Mouse (Mus musculus) limb, embryonic 10.5 days (tissue): ENCODE data around the gene Fnbp1. TPM values are rescaled to one million over a fixed set of nuclear protein-coding genes. Genes with fewer than 3 reads are reported as not detected.

Experiments
- DNase-seq: peaks from one replicate; pipeline ENCODE4 v3.0.0-alpha.2; 2017; ENCODE audit warnings: low spot score
- H3K27ac ChIP-seq: fragments of 300-500 bp; sonication (generic); 2 replicates; pipeline ENCODE4 v1.5.1; 2016; ENCODE audit warnings: mild to moderate bottlenecking
- H3K27me3 ChIP-seq: fragments of 300-500 bp; sonication (generic); 2 replicates; pipeline ENCODE4 v1.6.1; 2016; ENCODE audit warnings: low read depth, mild to moderate bottlenecking; ENCODE audit not compliant: poor library complexity, severe bottlenecking
- H3K36me3 ChIP-seq: fragments of 300-500 bp; sonication (generic); 2 replicates; pipeline ENCODE4 v1.6.1; 2016; ENCODE audit warnings: mild to moderate bottlenecking, moderate library complexity
- H3K4me1 ChIP-seq: fragments of 300-500 bp; sonication (generic); 2 replicates; pipeline ENCODE4 v1.6.1; 2016
- H3K4me3 ChIP-seq: fragments of 300-500 bp; sonication (generic); 2 replicates; pipeline ENCODE4 v1.5.1; 2016; ENCODE audit warnings: mild to moderate bottlenecking, moderate library complexity
- H3K9me3 ChIP-seq: fragments of 300-500 bp; sonication (generic); replicated peaks from 2 replicates; pipeline ENCODE4 v1.6.1; 2016; ENCODE audit warnings: mild to moderate bottlenecking
- WGBS: fragments of 180-500 bp; shearing (Covaris S2); methylation state at CpG from one replicate; pipeline ENCODE4 v1.1.7; 2016; 5-methylcytosine and 5-hydroxymethylcytosine counted together
- polyA plus RNA-seq: library from polyadenylated mRNA; unstranded; fragments of >200 nt; fragmentation: Nextera tagmentation; extraction: Ambion mirVana; gene quantifications from 2 replicates; pipeline ENCODE4 v1.2.1, GENCODE M21; 2016

Fnbp1 gene
- polyA plus RNA-seq, 1 experiment from 2014 or later, result 14.6 TPM

DNA sequence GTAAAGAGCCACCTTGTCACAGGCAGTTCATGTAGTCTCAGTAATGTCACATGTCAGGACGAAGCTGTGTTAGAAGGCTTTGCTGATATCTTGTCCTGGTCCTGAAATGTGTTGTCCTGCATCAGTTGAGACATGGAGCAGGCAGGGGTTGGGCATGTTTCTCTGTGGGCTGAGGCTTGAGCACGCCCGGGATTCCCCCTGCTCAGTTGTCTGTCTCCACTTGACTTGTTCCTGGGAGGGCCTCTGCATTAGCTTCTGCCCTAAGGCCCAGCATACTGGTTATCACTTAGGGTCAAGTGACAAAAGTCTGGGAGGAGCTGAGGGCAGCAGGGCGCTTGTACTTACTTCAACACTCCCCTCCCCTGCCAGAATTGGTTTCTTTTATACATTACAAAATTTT lies 23.7 kb upstream of the Fnbp1 start:
- Histone ChIP-seq H3K9me3 (no peaks in the 10 kb centered on the region), H3K4me3 (no peak overlapping the region), H3K4me1 (peaks cover 18% of the 10 kb centered on the region), H3K27me3 (no peaks in the 10 kb centered on the region), H3K36me3 (peaks cover 42% of the 10 kb centered on the region), H3K27ac (peak overlapping the region; percentile 21; the same call in 1 of the 2 replicates)
- 76% methylated on average over 4 of the region's 4 CpGs for WGBS
- DNase-seq, result no peak

DNA sequence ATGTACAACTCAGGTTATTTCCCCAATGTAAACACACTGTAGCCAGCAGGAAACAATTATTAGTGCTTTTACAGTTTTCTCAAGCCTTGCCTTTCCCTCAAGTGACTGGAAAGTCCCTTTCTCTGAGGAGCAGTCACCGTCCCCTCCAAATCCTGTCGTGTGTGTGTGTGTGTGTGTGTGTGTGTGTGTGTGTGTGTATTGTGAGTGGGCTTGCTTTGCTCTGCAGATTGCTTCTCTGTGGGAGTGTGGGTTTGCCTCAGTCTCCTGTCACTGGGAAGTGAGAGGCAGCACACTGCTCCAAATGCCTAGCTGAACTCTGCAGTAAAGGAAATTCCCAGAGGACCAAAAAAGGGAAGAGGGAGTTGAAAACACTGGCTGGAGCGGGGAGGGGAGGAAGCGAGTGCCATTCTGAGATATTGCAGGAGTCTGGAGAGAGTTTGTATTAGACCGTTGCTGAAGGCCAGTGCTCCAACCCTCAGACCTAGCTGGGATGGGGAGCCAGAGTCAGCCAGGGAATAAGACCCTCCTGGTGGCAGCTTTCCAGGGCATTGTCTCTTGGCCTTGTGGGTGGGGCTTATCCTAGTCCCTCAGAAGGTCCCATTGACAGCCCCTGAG lies 23.1 kb upstream of the Fnbp1 start:
- no peak for DNase-seq
- H3K27me3 ChIP-seq, result no peaks in the 10 kb centered on the region
- WGBS, result 57% methylated on average over 5 of the region's 5 CpGs
- H3K9me3 ChIP-seq, result no peaks in the 10 kb centered on the region
- peak overlapping the region; percentile 21 for H3K27ac ChIP-seq
- peaks cover 40% of the 10 kb centered on the region for H3K36me3 ChIP-seq
- H3K4me1 ChIP-seq, result peaks cover 18% of the 10 kb centered on the region
- H3K4me3 ChIP-seq, result no peak overlapping the region

DNA sequence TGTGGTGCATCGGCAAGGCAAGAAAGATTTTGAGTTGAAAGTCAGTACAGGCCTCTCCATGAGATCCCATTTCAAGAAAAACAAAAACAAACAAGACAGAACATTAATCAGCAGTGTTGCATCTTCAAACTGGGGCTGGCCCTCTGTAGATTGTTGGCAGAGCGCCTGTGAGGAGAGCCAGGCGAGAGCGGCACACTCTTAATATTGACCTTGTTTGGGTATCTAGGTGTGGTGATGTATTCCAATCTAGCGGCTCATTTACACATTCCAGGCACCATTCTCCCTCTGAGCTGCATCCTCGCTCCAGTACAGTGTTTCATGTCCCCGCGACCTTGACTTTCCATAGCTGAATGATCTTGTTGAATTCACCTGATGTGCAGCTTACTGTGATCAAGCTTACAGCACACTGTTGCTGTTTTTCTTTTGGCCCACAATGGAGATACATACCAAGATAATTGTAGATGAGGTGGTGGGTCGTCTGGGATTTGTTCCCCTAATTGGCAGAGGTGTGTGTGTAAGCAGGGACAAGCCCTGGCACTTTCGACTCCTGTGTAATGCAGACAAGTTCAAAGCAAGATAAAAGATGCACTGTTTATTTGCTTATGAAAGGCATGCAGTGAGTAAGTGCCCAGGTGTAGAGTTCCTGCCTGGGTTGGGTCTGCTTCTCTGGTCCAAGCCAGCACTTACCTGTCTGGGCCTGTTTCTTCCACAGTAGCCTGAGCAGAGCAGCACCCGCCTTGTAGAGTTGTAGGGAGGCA lies 21.7 kb upstream of the Fnbp1 start:
- Histone ChIP-seq H3K4me1 (peaks cover 18% of the 10 kb centered on the region), H3K4me3 (no peak overlapping the region), H3K27me3 (no peaks in the 10 kb centered on the region), H3K36me3 (peaks cover 30% of the 10 kb centered on the region), H3K9me3 (no peaks in the 10 kb centered on the region), H3K27ac (no peak overlapping the region)
- WGBS, result 80% methylated on average over 11 of the region's 11 CpGs
- DNase-seq, result no peak

DNA sequence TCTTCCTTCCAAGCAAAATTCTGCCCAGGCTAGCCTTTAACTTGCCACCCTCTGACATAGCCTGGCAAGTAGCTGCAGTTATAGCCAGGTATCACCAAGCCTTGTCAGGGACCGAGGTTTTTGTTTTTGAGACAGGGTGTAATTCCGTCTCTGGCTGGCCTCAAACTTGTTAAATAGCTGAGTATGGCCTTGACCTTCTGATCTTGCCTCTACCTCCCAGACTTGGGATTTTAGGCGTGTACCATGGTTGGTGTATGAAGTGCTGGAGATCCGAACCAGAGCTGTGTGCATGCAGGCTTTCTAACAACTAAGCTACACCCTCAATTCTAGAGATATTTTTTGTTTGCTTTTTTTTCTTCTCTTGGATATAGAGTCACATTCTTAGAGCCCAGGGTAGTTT lies 19.8 kb upstream of the Fnbp1 start:
- WGBS, result 86% methylated on average over 4 of the region's 4 CpGs
- Histone ChIP-seq H3K36me3 (peaks cover 11% of the 10 kb centered on the region), H3K27me3 (no peaks in the 10 kb centered on the region), H3K9me3 (no peaks in the 10 kb centered on the region), H3K4me1 (peaks cover 18% of the 10 kb centered on the region), H3K4me3 (no peak overlapping the region), H3K27ac (no peak overlapping the region)
- no peak for DNase-seq

DNA sequence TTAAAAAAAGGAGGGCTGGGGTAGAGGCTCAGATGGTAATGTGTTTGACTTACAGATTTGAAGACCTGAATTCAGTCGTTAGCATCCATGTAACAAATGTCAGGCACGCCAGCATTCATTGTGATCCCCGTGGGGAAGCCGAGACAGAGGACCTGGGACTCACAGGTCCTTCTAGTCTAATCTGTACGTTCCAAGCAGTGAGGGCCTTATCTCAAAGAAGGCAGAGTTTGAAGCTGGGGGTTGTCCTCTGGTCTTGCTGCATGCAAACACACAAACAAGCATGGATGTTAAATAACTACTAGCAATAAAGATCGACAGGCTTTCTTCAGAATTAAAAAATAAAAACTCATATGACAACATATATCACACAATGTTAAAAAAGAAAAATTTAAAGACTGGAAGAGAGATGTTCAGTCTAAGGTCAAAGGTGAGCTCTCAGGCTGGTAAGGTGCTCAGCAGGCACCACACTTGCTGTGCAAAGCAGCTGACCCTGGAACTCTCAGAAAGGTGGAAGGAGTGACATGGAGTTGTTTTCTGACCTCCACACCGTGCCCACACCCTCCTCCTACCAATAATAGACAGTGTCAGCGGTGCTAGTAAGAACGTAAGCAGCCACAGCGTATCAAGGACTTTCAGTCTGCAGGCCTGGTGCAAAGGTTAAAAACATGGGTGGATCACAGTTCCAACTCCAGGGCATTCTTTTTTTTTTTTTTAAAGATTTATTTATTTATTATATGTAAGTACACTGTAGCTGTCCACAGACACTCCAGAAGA lies 18.5 kb upstream of the Fnbp1 start:
- no peak overlapping the region for H3K4me3 ChIP-seq

DNA sequence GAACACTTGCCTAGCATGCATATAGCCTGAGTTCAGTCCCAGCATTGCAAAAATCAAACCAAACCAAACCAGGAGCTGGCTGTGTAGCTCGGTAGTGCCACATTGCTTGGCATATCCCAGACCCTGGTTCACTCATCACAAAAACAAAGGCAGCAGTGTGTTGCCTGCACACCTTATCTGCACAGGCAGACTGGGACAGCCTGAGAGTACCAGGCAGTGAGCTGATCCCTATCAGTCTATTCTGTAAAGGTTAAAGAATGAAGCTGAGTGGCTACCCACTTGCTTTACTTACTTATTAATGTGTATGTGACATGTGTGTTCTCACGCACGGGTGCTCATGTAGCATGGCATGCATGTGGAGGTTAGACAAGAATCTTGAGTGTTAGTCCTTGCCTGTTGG lies 15.0 kb upstream of the Fnbp1 start:
- Histone ChIP-seq H3K27me3 (no peaks in the 10 kb centered on the region), H3K4me1 (peaks cover 8% of the 10 kb centered on the region), H3K9me3 (no peaks in the 10 kb centered on the region), H3K4me3 (no peak overlapping the region), H3K36me3 (peaks cover 8% of the 10 kb centered on the region; the same call in 1 of the 2 replicates), H3K27ac (no peak overlapping the region)
- no peak for DNase-seq
- WGBS, result 92% methylated on average over 3 of the region's 3 CpGs

More for the DNA sequence above, 18.5 kb upstream of the Fnbp1 start:
- Histone ChIP-seq H3K9me3 (no peaks in the 10 kb centered on the region), H3K27ac (no peak overlapping the region), H3K27me3 (no peaks in the 10 kb centered on the region), H3K36me3 (peaks cover 8% of the 10 kb centered on the region; the same call in 1 of the 2 replicates), H3K4me1 (peaks cover 15% of the 10 kb centered on the region)
- 90% methylated on average over 10 of the region's 10 CpGs for WGBS
- DNase-seq, result no peak

DNA sequence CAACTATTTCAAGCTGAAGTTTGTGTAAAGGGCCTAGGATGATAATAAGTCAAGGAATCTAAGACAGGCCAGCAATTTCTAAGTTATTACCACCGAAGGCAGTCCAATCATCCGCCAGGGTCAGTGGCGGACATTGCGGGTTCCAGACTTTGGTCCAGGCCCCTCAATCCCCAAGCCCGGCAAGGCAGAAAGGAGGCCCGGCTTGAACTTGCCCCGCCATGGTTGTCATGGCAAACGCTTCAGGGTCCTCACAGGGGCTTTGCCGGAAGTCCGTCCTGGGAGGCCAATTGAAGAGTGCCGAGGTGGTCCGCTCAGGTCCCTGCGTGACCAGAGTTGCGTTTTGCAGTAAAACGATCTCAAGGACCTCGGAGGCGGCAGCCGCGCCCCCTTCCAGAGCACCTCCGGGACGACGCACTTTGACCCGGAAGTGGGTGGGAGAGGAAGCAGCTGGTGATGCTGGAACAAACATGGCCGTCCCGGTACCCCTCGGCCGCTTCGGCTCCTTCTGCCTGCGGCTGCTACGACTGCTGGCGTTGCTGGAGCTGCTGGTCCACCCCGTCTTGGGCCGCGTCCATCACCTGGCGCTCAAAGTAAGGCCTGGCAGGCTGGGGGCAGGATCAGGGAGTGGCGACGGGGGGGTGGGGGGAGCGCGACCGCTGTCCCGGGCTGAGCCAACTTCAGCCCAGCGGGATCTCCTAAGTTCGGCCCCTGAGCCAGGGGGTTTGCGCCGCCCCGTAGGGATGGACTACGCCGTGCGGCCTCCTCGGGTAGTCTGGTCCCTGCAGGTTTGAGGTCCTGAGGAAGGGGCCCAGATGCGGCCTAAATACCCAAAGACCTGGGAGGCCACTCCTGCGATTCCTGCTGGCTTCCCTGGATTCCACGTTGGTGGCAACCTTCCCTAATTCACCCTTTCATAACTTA lies 10.3 kb upstream of the Fnbp1 start, which contains the start of gene Gpr107:
TSS of gene Gpr107 (plus strand) at position 425 of the 921 bp plus-strand sequence.
- under 1% methylated on average over 53 of the region's 53 CpGs for WGBS
- Histone ChIP-seq H3K27me3 (no peaks in the 10 kb centered on the region), H3K9me3 (no peaks in the 10 kb centered on the region), H3K4me3 (peak within 1 kb of the TSS; percentile 93), H3K27ac (peak within 1 kb of the TSS; percentile 91), H3K36me3 (peaks cover 22% of the 10 kb centered on the region), H3K4me1 (peaks cover 13% of the 10 kb centered on the region)
- DNase-seq, result peak; percentile 94

DNA sequence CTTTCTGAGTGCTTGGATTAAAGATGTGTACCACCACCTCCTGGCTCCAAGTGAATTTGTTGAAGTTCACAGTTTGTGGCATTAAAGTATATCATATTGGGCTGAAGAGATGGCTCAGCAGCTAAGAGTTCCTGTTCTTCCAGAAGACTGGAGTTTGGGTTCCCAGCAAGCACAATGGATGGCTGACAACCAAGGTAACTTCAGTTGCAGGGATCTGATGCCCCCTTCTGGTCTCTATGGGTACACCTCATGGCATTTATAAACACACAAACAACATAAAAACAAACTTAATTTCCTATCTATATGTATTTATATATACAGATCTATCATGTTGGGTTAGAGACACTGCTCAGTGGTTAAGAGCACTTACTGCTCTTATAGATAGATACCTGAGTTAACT lies 9.0 kb upstream of the Fnbp1 start:
- H3K4me3 ChIP-seq, result no peak overlapping the region
- H3K27ac ChIP-seq, result no peak overlapping the region
- H3K4me1 ChIP-seq, result peaks cover 13% of the 10 kb centered on the region

DNA sequence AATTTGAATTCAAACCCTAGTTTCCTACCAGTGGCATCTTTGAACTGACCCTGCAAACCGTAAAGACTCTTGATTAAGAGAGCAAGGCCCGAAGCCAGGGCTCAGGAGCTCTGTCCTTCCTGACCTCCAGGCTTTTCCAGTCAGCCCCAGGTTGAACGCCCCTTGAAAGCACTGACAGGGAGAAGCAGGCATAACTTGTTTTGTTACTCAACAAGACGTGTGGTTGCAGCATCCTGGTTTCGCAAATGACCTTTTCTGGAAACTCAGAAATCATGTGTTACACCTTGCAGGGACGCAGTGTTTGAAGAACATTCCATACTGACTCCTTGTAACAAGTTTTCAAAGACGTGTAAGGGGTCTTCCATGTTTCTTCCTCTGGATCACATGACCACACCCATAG lies 5.2 kb upstream of the Fnbp1 start:
- no peak for DNase-seq
- WGBS, result 85% methylated on average over 7 of the region's 7 CpGs
- H3K4me3 ChIP-seq, result no peak overlapping the region
- H3K9me3 ChIP-seq, result no peaks in the 10 kb centered on the region
- H3K27ac ChIP-seq, result no peak overlapping the region
- H3K36me3 ChIP-seq, result peaks cover 39% of the 10 kb centered on the region
- 0 out of 2 replicates have a peak, but pooled peaks cover 4% of the 10 kb centered on the region for H3K27me3 ChIP-seq
- H3K4me1 ChIP-seq, result peaks cover 22% of the 10 kb centered on the region

More for the DNA sequence above, 9.0 kb upstream of the Fnbp1 start:
- Histone ChIP-seq H3K9me3 (no peaks in the 10 kb centered on the region), H3K27me3 (no peaks in the 10 kb centered on the region), H3K36me3 (peaks cover 34% of the 10 kb centered on the region)
- DNase-seq, result no peak

DNA sequence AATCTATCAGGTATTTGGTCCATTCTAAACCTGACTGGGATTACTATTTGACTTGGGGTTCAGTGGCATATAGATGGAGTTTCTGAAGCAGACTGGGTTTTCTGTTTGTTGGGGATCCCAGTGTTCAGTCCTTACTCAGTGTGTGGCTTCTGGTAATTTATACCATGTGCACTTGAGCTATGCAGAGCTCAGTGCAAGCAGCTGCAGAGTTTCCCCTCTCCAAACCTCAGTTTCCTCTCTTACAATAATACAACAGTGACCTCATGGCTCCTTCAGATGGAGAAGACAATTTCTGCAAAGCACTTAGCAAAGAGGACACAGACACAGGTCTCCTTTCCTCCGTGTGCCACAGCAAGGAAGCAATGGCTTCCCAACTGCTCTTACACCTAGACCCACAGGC lies 3.1 kb upstream of the Fnbp1 start:
- DNase-seq, result no peak
- Histone ChIP-seq H3K4me3 (no peak overlapping the region), H3K27ac (no peak overlapping the region), H3K9me3 (no peaks in the 10 kb centered on the region), H3K36me3 (peaks cover 30% of the 10 kb centered on the region), H3K27me3 (peaks cover 15% of the 10 kb centered on the region; the same call in 1 of the 2 replicates), H3K4me1 (peaks cover 34% of the 10 kb centered on the region)
- 83% methylated on average over 1 of the region's 1 CpGs for WGBS

DNA sequence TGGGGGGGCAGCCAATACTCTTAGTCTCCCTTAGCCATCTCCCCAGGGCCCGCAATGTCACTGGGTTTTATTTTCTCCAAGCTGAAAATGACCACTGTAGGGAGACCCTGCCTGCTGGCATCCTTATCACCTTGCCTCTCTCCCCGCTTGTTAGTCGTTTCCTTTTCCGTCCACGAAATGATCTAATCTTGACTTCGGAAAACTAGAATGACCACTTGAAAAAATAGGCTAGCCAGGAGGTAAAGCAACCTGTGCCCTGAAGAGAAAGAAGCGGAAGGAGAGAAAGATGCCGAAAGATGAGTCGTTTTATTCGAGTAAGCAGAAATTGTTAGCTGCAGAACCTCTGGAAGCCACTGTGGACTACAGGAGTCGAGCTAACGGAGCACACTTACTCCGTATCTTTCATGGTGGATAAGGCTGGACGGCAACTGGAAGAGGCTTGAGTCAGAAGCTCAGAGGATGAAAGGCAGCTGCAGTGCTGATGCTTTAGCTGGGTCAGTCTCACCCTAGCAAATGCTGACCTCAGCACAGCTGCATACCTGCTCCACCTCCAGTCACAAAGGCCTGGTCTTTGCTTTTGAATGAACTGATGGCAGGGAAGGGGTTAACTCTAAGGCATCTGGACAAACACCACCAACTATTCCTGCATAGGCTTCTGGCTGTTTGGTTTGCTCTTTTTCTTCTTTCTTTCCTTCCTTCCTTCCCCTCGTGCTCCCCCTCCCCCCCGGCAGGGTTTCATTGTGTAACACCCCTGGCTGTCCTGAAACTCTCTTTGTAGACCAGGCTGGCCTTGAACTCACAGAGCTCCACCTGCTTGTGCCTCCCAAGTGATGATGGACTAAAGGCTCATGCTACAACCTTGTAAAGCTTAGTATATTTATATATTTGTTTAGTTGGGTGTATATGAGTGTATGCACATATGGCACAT lies 2.2 kb upstream of the Fnbp1 start:
- peaks cover 26% of the 10 kb centered on the region for H3K36me3 ChIP-seq
- no peak overlapping the region for H3K4me3 ChIP-seq
- 85% methylated on average over 16 of the region's 16 CpGs for WGBS
- peaks cover 16% of the 10 kb centered on the region; the same call in 1 of the 2 replicates for H3K27me3 ChIP-seq
- no peak overlapping the region for H3K27ac ChIP-seq
- peaks cover 34% of the 10 kb centered on the region for H3K4me1 ChIP-seq
- DNase-seq, result no peak
- H3K9me3 ChIP-seq, result no peaks in the 10 kb centered on the region
